Mouse (Mus musculus) kidney, embryonic 16.5 days (tissue): ENCODE data around the gene Lgals2. TPM values are rescaled to one million over a fixed set of nuclear protein-coding genes. Genes with fewer than 3 reads are reported as not detected.

Experiments used
- ATAC-seq: fragments of 200-750 bp; cut with Nextera tagmentation; 2 replicates; pipeline ENCODE4 v1.8.0; 2017; ENCODE audit warnings: moderate TSS enrichment; ENCODE audit not compliant: low FRiP score, low TSS enrichment
- H3K27ac ChIP-seq: fragments of 300-500 bp; sonication (generic); 2 replicates; pipeline ENCODE4 v1.5.1; 2014; ENCODE audit warnings: low read length
- H3K27me3 ChIP-seq: fragments of 300-500 bp; sonication (generic); 2 replicates; pipeline ENCODE4 v1.6.1; 2014; ENCODE audit warnings: low read length, control low read depth, mixed read lengths; ENCODE audit not compliant: insufficient read depth
- H3K36me3 ChIP-seq: fragments of 300-500 bp; sonication (generic); 2 replicates; pipeline ENCODE4 v1.6.1; 2014; ENCODE audit warnings: low read length, control low read depth, mixed read lengths; ENCODE audit not compliant: insufficient read depth
- H3K4me1 ChIP-seq: fragments of 300-500 bp; sonication (generic); 2 replicates; pipeline ENCODE4 v1.6.1; 2014; ENCODE audit warnings: low read length, control low read depth, mixed read lengths; ENCODE audit not compliant: insufficient read depth
- H3K4me2 ChIP-seq: fragments of 300-500 bp; sonication (generic); replicated peaks from 2 replicates; pipeline ENCODE4 v1.6.1; 2014; ENCODE audit warnings: low read depth, low read length
- H3K4me3 ChIP-seq: fragments of 300-500 bp; sonication (generic); 2 replicates; pipeline ENCODE4 v1.5.1; 2014; ENCODE audit warnings: mild to moderate bottlenecking, low read length
- H3K9ac ChIP-seq: fragments of 300-500 bp; sonication (generic); replicated peaks from 2 replicates; pipeline ENCODE4 v1.6.1; 2014; ENCODE audit warnings: low read length
- H3K9me3 ChIP-seq: fragments of 300-500 bp; sonication (generic); 2 replicates; pipeline ENCODE4 v1.6.1; 2016; ENCODE audit warnings: low read length, control low read depth
- WGBS: fragments of 180-500 bp; shearing (Covaris S2); extraction: QIAGEN DNeasy Blood & Tissue Kit; methylation state at CpG from one replicate; pipeline ENCODE4 v1.1.7; 2014; 5-methylcytosine and 5-hydroxymethylcytosine counted together
- polyA plus RNA-seq: library from polyadenylated mRNA; unstranded; fragments of >200 nt; fragmentation: Nextera tagmentation; extraction: Ambion mirVana; gene quantifications from 2 replicates; pipeline ENCODE4 v1.2.1, GENCODE M21; 2015

Gene Lgals2
- polyA plus RNA-seq, 1 experiment from 2014 or later: 0.77 TPM

- ATAC-seq: no peak
- Histone ChIP-seq H3K4me3 (no peak overlapping the region), H3K4me2 (no peak overlapping the region), H3K36me3 (no peaks in the 10 kb centered on the region), H3K4me1 (peaks cover 44% of the 10 kb centered on the region), H3K9me3 (no peaks in the 10 kb centered on the region), H3K27ac (no peak overlapping the region), H3K9ac (no peak overlapping the region), H3K27me3 (peaks cover 10% of the 10 kb centered on the region)
- 79% methylated on average over 1 of the region's 1 CpGs for WGBS
These were observed 25.7 kb downstream of the Lgals2 start for GRCm38 (mm10) chr15:78829636-78830035.

DNA sequence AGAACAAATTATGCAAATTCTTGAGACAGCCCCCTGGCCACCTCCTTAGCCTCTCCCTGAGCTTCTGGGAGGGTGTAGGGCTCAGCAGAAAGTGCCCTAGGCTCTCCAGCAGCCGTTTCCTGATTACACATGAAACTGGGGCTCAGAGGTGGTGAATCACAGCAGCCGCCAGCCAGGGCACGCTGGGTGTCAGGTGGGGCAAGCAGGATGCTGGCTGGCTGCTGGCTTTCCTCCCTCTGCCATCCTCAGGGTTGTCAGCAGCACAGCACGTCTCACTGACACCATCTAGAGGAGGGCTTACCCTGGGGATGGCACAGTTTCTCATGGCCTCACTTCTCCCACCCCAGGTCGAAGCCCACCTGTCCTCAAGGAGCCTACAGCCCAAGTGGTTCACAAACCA lies 27.0 kb downstream of the Lgals2 start:
- Histone ChIP-seq H3K9ac (no peak overlapping the region), H3K4me3 (no peak overlapping the region), H3K36me3 (no peaks in the 10 kb centered on the region), H3K27me3 (peaks cover 10% of the 10 kb centered on the region), H3K4me2 (no peak overlapping the region), H3K4me1 (peaks cover 31% of the 10 kb centered on the region), H3K27ac (no peak overlapping the region), H3K9me3 (no peaks in the 10 kb centered on the region)
- 24% methylated on average over 5 of the region's 5 CpGs for WGBS
- ATAC-seq: no peak

- WGBS: 23% methylated on average over 28 of the region's 28 CpGs
- H3K9me3 ChIP-seq: no peaks in the 10 kb centered on the region
- H3K27ac ChIP-seq: no peak overlapping the region
- no peaks in the 10 kb centered on the region for H3K36me3 ChIP-seq
- peak; percentile 64 for ATAC-seq
- no peak overlapping the region for H3K4me2 ChIP-seq
- H3K9ac ChIP-seq: no peak overlapping the region
- no peak overlapping the region for H3K4me3 ChIP-seq
- H3K4me1 ChIP-seq: peaks cover 13% of the 10 kb centered on the region
- peaks cover 10% of the 10 kb centered on the region for H3K27me3 ChIP-seq
These were observed 28.8 kb downstream of the Lgals2 start for GRCm38 (mm10) chr15:78826213-78827204.

GRCm38 (mm10) chr15:78816074-78816391 lies 39.3 kb downstream of the Lgals2 start:
- peaks cover 6% of the 10 kb centered on the region; the same call in 1 of the 2 replicates for H3K4me1 ChIP-seq
- H3K27ac ChIP-seq: no peak overlapping the region
- no peak overlapping the region for H3K4me3 ChIP-seq
- H3K4me2 ChIP-seq: no peak overlapping the region
- WGBS: 59% methylated on average over 6 of the region's 6 CpGs
- H3K27me3 ChIP-seq: no peaks in the 10 kb centered on the region
- no peak overlapping the region for H3K9ac ChIP-seq
- H3K9me3 ChIP-seq: no peaks in the 10 kb centered on the region
- no peak for ATAC-seq
- H3K36me3 ChIP-seq: no peaks in the 10 kb centered on the region

DNA sequence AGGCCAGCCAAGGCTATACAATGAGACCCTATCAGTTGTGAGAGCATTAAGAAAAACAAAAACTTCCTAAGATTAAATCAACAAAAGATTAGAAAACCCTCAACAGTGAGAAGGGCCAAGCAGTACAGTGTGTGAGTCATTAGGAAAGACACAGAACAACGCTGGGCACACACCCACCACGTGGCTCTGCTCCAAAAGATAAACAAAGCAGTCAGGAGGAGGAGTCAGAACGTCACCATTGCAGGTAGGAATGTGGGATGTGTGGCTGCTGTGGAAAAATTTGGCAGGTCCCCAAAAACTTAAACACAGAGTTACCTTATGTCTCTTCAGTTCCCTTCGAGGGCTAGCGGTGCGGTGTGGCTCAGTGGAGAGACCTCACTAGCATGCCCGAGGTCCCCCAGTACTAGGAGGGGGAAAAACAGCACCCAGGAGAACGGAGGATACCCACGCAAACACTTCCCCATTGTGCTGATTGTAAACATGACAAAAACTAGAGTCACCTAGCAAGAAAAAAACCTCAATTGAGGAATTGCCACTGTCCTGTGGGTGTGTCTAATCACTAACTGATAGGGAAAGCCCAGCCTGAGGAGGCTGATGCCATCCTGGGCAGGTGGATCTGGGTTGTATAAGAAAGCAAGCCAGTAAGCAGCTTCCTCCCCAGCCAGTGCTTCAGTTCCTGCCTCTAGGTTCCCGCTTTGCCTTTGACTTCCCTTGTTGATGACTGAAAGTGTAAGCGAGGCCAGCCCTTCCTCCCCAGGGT lies 39.8 kb downstream of the Lgals2 start:
- H3K9ac ChIP-seq: no peak overlapping the region
- 0 out of 2 replicates have a peak, but pooled peaks have one; percentile 39 for ATAC-seq
- peaks cover 6% of the 10 kb centered on the region; the same call in 1 of the 2 replicates for H3K4me1 ChIP-seq
- no peaks in the 10 kb centered on the region for H3K9me3 ChIP-seq
- H3K27ac ChIP-seq: no peak overlapping the region
- no peak overlapping the region for H3K4me2 ChIP-seq
- H3K36me3 ChIP-seq: no peaks in the 10 kb centered on the region
- no peaks in the 10 kb centered on the region for H3K27me3 ChIP-seq
- WGBS: 50% methylated on average over 11 of the region's 11 CpGs
- no peak overlapping the region for H3K4me3 ChIP-seq

GRCm38 (mm10) chr15:78813603-78814002 lies 41.7 kb downstream of the Lgals2 start:
- H3K27me3 ChIP-seq: no peaks in the 10 kb centered on the region
- H3K9me3 ChIP-seq: no peaks in the 10 kb centered on the region
- H3K4me2 ChIP-seq: no peak overlapping the region
- H3K4me3 ChIP-seq: no peak overlapping the region
- WGBS: 84% methylated on average over 4 of the region's 4 CpGs
- H3K9ac ChIP-seq: no peak overlapping the region
- peaks cover 13% of the 10 kb centered on the region; the same call in 1 of the 2 replicates for H3K4me1 ChIP-seq
- no peak overlapping the region for H3K27ac ChIP-seq
- no peaks in the 10 kb centered on the region for H3K36me3 ChIP-seq
- no peak for ATAC-seq

DNA sequence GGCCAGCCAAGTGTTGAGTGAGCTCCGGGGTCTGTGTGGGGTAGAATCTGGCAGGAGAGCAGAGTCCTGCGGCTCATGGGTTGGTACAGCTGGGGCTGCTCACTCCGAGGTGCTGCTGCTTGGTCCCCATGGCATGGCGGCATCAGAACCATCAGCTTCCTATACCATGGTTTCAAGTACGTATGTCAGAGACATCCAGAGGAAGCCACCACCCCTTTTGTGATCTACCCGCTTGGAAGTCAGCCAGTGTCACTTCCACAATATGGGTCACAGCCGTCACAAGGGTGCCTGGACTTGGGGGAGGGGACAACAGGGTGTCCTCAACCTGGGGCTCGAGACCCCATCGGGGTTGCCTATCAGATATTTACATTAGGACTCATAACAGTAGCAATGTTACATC lies 45.2 kb downstream of the Lgals2 start:
- Histone ChIP-seq H3K27me3 (no peaks in the 10 kb centered on the region), H3K36me3 (no peaks in the 10 kb centered on the region), H3K4me2 (no peak overlapping the region), H3K27ac (no peak overlapping the region), H3K4me1 (peaks cover 35% of the 10 kb centered on the region), H3K9me3 (no peaks in the 10 kb centered on the region), H3K4me3 (no peak overlapping the region), H3K9ac (no peak overlapping the region)
- 72% methylated on average over 9 of the region's 9 CpGs for WGBS
- no peak for ATAC-seq

- Histone ChIP-seq H3K4me1 (peaks cover 39% of the 10 kb centered on the region), H3K4me2 (no peak overlapping the region), H3K9ac (no peak overlapping the region), H3K4me3 (no peak overlapping the region), H3K27me3 (no peaks in the 10 kb centered on the region), H3K27ac (no peak overlapping the region), H3K36me3 (no peaks in the 10 kb centered on the region), H3K9me3 (no peaks in the 10 kb centered on the region)
- ATAC-seq: no peak
- 53% methylated on average over 9 of the region's 9 CpGs for whole genome bisulfite sequencing
These were observed 45.6 kb downstream of the Lgals2 start for GRCm38 (mm10) chr15:78809739-78810138.

- WGBS: 87% methylated on average over 2 of the region's 2 CpGs
- Histone ChIP-seq H3K27me3 (no peaks in the 10 kb centered on the region), H3K4me2 (no peak overlapping the region), H3K9me3 (no peaks in the 10 kb centered on the region), H3K9ac (no peak overlapping the region), H3K27ac (no peak overlapping the region), H3K4me1 (peaks cover 47% of the 10 kb centered on the region), H3K4me3 (no peak overlapping the region), H3K36me3 (no peaks in the 10 kb centered on the region)
- no peak for ATAC-seq
These were observed 46.3 kb downstream of the Lgals2 start for GRCm38 (mm10) chr15:78808980-78809379.

- Histone ChIP-seq H3K4me2 (no peak overlapping the region), H3K27me3 (no peaks in the 10 kb centered on the region), H3K4me3 (no peak overlapping the region), H3K36me3 (no peaks in the 10 kb centered on the region), H3K27ac (no peak overlapping the region), H3K9ac (no peak overlapping the region), H3K4me1 (peaks cover 60% of the 10 kb centered on the region), H3K9me3 (no peaks in the 10 kb centered on the region)
- WGBS: 68% methylated on average over 3 of the region's 3 CpGs
- ATAC-seq: no peak
These were observed 48.2 kb downstream of the Lgals2 start for GRCm38 (mm10) chr15:78807141-78807540.
